Mouse (Mus musculus): ENCODE data around the gene Epb42. TPM values are rescaled to one million over a fixed set of nuclear protein-coding genes. Genes with fewer than 3 reads are reported as not detected.
A peak's percentile ranks its signal among the peaks of the same experiment; 100 is the strongest.
"Not testable (repeated sequence)": the region's sequence is repeated elsewhere in the genome, so short reads cannot be mapped to it uniquely, and the experiment has no call there.

The Epb42 gene
- polyA plus RNA-seq, 1 experiment from 2014 or later, result 61.3 TPM

DNA sequence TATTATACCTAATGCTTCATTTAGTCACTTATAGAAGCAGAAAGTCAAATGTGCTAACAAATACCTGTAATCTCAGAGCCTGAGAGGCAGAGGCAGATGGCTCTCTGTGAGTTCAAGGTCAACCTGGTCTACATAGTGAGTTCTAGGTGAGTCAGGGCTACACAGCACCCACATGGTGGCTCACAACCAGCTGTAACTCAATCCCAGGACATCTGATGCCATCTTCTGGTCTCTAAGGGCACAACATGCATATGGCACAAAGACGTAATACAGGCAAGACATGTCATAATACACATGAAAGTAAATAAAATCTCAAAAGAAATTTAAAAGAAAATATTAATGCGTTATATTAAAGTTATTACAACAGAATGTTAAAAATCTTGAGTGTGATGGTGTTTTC lies 33.3 kb downstream of the Epb42 start:
- H3K4me2 ChIP-seq, result no peak overlapping the region
- no peak overlapping the region for H3K27ac ChIP-seq (ENCODE audit: low read depth, low read length)
- no peaks in the 10 kb centered on the region for H3K9me3 ChIP-seq (ENCODE audit: control insufficient read depth, low read length)
- H3K9ac ChIP-seq (ENCODE audit: low read depth, low read length), result no peak overlapping the region
- whole genome bisulfite sequencing, result 69% methylated on average over 2 of the region's 2 CpGs
- no peak overlapping the region for H3K4me3 ChIP-seq (ENCODE audit: low read depth, low read length)
- DNase-seq (ENCODE audit: low spot score) (no peak), ATAC-seq (replicated peaks; ENCODE audit: low FRiP score) (no peak)
- H3K4me1 ChIP-seq (replicated peaks; ENCODE audit: control insufficient read depth, insufficient read depth, low read length), result no peaks in the 10 kb centered on the region
- H3K36me3 ChIP-seq (ENCODE audit: control insufficient read depth, insufficient read depth, low read length), result no peaks in the 10 kb centered on the region
- H3K27me3 ChIP-seq (replicated peaks; ENCODE audit: control insufficient read depth, insufficient read depth, low read length), result no peaks in the 10 kb centered on the region

GRCm38 (mm10) chr2:120998863-120999262 lies 38.0 kb downstream of the Epb42 start:
- H3K9ac ChIP-seq (ENCODE audit: low read depth, low read length), result no peak overlapping the region
- H3K36me3 ChIP-seq (ENCODE audit: control insufficient read depth, insufficient read depth, low read length), result no peaks in the 10 kb centered on the region
- no peak overlapping the region for H3K27ac ChIP-seq (ENCODE audit: low read depth, low read length)
- DNase-seq (ENCODE audit: low spot score) (no peak), ATAC-seq (replicated peaks; ENCODE audit: low FRiP score) (peak; percentile 53)
- H3K4me1 ChIP-seq (replicated peaks; ENCODE audit: control insufficient read depth, insufficient read depth, low read length), result no peaks in the 10 kb centered on the region
- WGBS, result 77% methylated on average over 8 of the region's 8 CpGs
- H3K9me3 ChIP-seq (ENCODE audit: control insufficient read depth, low read length), result no peaks in the 10 kb centered on the region
- no peaks in the 10 kb centered on the region for H3K27me3 ChIP-seq (replicated peaks; ENCODE audit: control insufficient read depth, insufficient read depth, low read length)
- H3K4me2 ChIP-seq, result no peak overlapping the region
- H3K4me3 ChIP-seq (ENCODE audit: low read depth, low read length), result no peak overlapping the region

DNA sequence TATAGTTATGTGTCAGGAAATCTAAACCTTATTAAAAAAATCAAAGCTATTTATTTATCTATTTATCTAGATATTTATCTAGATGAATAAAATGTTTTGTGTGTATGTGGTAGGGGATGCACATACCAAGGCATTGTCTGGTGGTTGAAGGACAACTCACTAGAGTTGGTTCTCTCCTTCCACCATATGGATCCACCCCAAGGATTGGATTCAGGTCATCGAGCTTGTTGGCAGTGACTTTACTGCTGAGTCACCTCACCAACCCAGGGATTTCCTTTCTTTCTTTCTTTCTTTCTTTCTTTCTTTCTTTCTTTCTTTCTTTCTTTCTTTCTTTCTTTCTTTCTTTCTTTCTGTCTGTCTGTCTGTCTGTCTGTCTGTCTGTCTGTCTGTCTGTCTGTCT lies 40.3 kb downstream of the Epb42 start:
- not testable (repeated sequence) for H3K9me3 ChIP-seq (ENCODE audit: control insufficient read depth, low read length); ATAC-seq (replicated peaks; ENCODE audit: low FRiP score); H3K4me3 ChIP-seq (ENCODE audit: low read depth, low read length); H3K27ac ChIP-seq (ENCODE audit: low read depth, low read length); H3K9ac ChIP-seq (ENCODE audit: low read depth, low read length); H3K4me1 ChIP-seq (replicated peaks; ENCODE audit: control insufficient read depth, insufficient read depth, low read length); DNase-seq (ENCODE audit: low spot score); H3K27me3 ChIP-seq (replicated peaks; ENCODE audit: control insufficient read depth, insufficient read depth, low read length); H3K36me3 ChIP-seq (ENCODE audit: control insufficient read depth, insufficient read depth, low read length); H3K4me2 ChIP-seq
- 86% methylated on average over 1 of the region's 1 CpGs for WGBS

DNA sequence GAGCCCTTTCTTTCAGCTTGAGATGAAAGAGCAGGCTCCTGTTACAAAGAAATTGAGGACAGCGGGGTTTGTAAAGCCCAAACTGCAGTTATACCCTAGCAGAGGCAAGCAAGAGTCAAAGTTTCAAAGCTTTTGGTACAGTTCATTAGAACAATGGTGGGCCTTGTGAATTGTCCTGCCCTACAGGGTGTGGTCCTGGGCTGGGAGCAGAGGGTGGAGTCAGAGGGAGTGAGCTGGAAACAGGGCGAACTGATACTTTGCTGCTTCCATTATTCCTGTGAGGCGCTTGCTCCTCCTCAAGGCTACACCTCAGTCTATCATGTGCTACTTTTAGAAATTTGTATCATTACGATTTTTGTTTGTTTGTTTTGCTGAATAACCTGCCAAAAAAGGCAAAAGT lies 45.7 kb downstream of the Epb42 start:
- H3K9me3 ChIP-seq (ENCODE audit: control insufficient read depth, low read length), result no peaks in the 10 kb centered on the region
- no peak overlapping the region for H3K27ac ChIP-seq (ENCODE audit: low read depth, low read length)
- no peaks in the 10 kb centered on the region for H3K36me3 ChIP-seq (ENCODE audit: control insufficient read depth, insufficient read depth, low read length)
- H3K4me1 ChIP-seq (replicated peaks; ENCODE audit: control insufficient read depth, insufficient read depth, low read length), result no peaks in the 10 kb centered on the region
- DNase-seq (ENCODE audit: low spot score) (no peak), ATAC-seq (replicated peaks; ENCODE audit: low FRiP score) (no peak)
- 77% methylated on average over 4 of the region's 4 CpGs for WGBS
- H3K4me2 ChIP-seq, result no peak overlapping the region
- no peaks in the 10 kb centered on the region for H3K27me3 ChIP-seq (replicated peaks; ENCODE audit: control insufficient read depth, insufficient read depth, low read length)
- H3K4me3 ChIP-seq (ENCODE audit: low read depth, low read length), result no peak overlapping the region
- H3K9ac ChIP-seq (ENCODE audit: low read depth, low read length), result no peak overlapping the region

- H3K36me3 ChIP-seq (ENCODE audit: control insufficient read depth, insufficient read depth, low read length), result no peaks in the 10 kb centered on the region
- H3K4me3 ChIP-seq (ENCODE audit: low read depth, low read length), result no peak overlapping the region
- H3K9me3 ChIP-seq (ENCODE audit: control insufficient read depth, low read length), result no peaks in the 10 kb centered on the region
- no peak overlapping the region for H3K4me2 ChIP-seq
- H3K27ac ChIP-seq (ENCODE audit: low read depth, low read length), result no peak overlapping the region
- no peak for ATAC-seq (replicated peaks; ENCODE audit: low FRiP score)
- H3K27me3 ChIP-seq (replicated peaks; ENCODE audit: control insufficient read depth, insufficient read depth, low read length), result no peaks in the 10 kb centered on the region
- 89% methylated on average over 1 of the region's 1 CpGs for WGBS
- H3K4me1 ChIP-seq (replicated peaks; ENCODE audit: control insufficient read depth, insufficient read depth, low read length), result no peaks in the 10 kb centered on the region
- no peak for DNase-seq (ENCODE audit: low spot score)
- H3K9ac ChIP-seq (ENCODE audit: low read depth, low read length), result no peak overlapping the region
Measured at GRCm38 (mm10) chr2:120985241-120985640, 51.6 kb downstream of the Epb42 start.

GRCm38 (mm10) chr2:120983611-120984010 lies 53.3 kb downstream of the Epb42 start:
- 39% methylated on average over 2 of the region's 2 CpGs for WGBS
- Histone ChIP-seq H3K4me3 (ENCODE audit: low read depth, low read length) (no peak overlapping the region), H3K9me3 (ENCODE audit: control insufficient read depth, low read length) (no peaks in the 10 kb centered on the region), H3K9ac (ENCODE audit: low read depth, low read length) (no peak overlapping the region), H3K27ac (ENCODE audit: low read depth, low read length) (no peak overlapping the region), H3K27me3 (replicated peaks; ENCODE audit: control insufficient read depth, insufficient read depth, low read length) (no peaks in the 10 kb centered on the region), H3K4me2 (no peak overlapping the region), H3K4me1 (replicated peaks; ENCODE audit: control insufficient read depth, insufficient read depth, low read length) (no peaks in the 10 kb centered on the region), H3K36me3 (ENCODE audit: control insufficient read depth, insufficient read depth, low read length) (no peaks in the 10 kb centered on the region)
- ATAC-seq (replicated peaks; ENCODE audit: low FRiP score) (no peak), DNase-seq (ENCODE audit: low spot score) (no peak)

GRCm38 (mm10) chr2:120980861-120981260 lies 56.0 kb downstream of the Epb42 start:
- H3K27me3 ChIP-seq (replicated peaks; ENCODE audit: control insufficient read depth, insufficient read depth, low read length), result no peaks in the 10 kb centered on the region
- H3K36me3 ChIP-seq (ENCODE audit: control insufficient read depth, insufficient read depth, low read length), result no peaks in the 10 kb centered on the region
- ATAC-seq (replicated peaks; ENCODE audit: low FRiP score), result no peak
- no peaks in the 10 kb centered on the region for H3K4me1 ChIP-seq (replicated peaks; ENCODE audit: control insufficient read depth, insufficient read depth, low read length)
- H3K4me2 ChIP-seq, result no peak overlapping the region
- no peak overlapping the region for H3K4me3 ChIP-seq (ENCODE audit: low read depth, low read length)
- no peak overlapping the region for H3K27ac ChIP-seq (ENCODE audit: low read depth, low read length)
- DNase-seq (ENCODE audit: low spot score), result no peak
- H3K9me3 ChIP-seq (ENCODE audit: control insufficient read depth, low read length), result no peaks in the 10 kb centered on the region
- 60% methylated on average over 2 of the region's 2 CpGs for WGBS
- no peak overlapping the region for H3K9ac ChIP-seq (ENCODE audit: low read depth, low read length)

DNA sequence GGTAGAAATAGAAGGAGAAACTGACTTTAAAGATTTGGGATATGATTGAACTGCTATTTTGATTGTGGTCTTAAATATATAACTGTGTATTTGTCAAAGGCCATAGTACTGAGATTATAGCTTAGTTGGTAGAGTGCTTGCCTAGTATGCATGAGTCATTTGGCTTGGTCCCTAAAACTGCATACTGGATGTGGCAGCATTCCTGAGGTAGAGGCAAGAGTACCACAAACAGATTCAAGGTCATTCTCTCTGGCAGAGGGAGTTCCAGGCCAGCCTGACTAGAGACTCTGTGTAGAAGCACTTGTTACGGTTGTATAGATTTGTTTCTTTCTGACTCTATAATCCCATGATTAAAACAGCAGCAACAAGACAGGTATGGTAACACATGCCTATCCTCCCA lies 57.1 kb downstream of the Epb42 start:
- H3K4me2 ChIP-seq, result no peak overlapping the region
- ATAC-seq (replicated peaks; ENCODE audit: low FRiP score), result no peak

DNA sequence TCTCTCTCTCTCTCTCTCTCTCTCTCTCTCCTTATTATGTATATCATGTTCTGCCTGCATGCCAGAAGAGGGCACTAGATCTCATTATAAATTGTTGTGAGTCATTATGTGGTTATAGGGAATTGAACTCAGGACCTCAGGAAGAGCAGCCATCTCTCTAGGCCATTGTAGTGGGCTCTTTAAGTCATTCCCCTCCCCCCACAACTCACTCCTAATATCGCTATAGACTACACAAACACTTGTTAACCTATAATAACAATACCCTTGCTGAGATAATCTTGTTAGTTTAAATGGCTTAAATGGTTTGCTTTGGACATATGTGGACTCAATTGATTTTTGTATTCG lies 58.2 kb downstream of the Epb42 start:
- ATAC-seq (replicated peaks; ENCODE audit: low FRiP score), result no peak
- H3K4me3 ChIP-seq (ENCODE audit: low read depth, low read length), result no peak overlapping the region
- H3K27ac ChIP-seq (ENCODE audit: low read depth, low read length), result no peak overlapping the region
- no peak for DNase-seq (ENCODE audit: low spot score)
- no peak overlapping the region for H3K9ac ChIP-seq (ENCODE audit: low read depth, low read length)
- WGBS, result 69% methylated on average over 2 of the region's 2 CpGs
- H3K9me3 ChIP-seq (ENCODE audit: control insufficient read depth, low read length), result no peaks in the 10 kb centered on the region
- H3K27me3 ChIP-seq (replicated peaks; ENCODE audit: control insufficient read depth, insufficient read depth, low read length), result no peaks in the 10 kb centered on the region
- no peak overlapping the region for H3K4me2 ChIP-seq
- H3K36me3 ChIP-seq (ENCODE audit: control insufficient read depth, insufficient read depth, low read length), result no peaks in the 10 kb centered on the region
- no peaks in the 10 kb centered on the region for H3K4me1 ChIP-seq (replicated peaks; ENCODE audit: control insufficient read depth, insufficient read depth, low read length)

More for the DNA sequence above, 57.1 kb downstream of the Epb42 start:
- no peak for DNase-seq (ENCODE audit: low spot score)
- Histone ChIP-seq H3K27ac (ENCODE audit: low read depth, low read length) (no peak overlapping the region), H3K4me3 (ENCODE audit: low read depth, low read length) (no peak overlapping the region), H3K9ac (ENCODE audit: low read depth, low read length) (no peak overlapping the region), H3K27me3 (replicated peaks; ENCODE audit: control insufficient read depth, insufficient read depth, low read length) (no peaks in the 10 kb centered on the region), H3K4me1 (replicated peaks; ENCODE audit: control insufficient read depth, insufficient read depth, low read length) (no peaks in the 10 kb centered on the region), H3K9me3 (ENCODE audit: control insufficient read depth, low read length) (no peaks in the 10 kb centered on the region), H3K36me3 (ENCODE audit: control insufficient read depth, insufficient read depth, low read length) (no peaks in the 10 kb centered on the region)
- 90% methylated on average over 1 of the region's 1 CpGs for WGBS

All from liver, embryonic 11.5 days (tissue).